Mouse (Mus musculus): ENCODE measurements at regions not wholly inside any gene's neighbourhood (a gene's known extent, or its start where the extent isn't known, plus 50 kb on each side); places are given as distances from the start of the nearest gene placed in this dataset.

GRCm38 (mm10) chr1:56179206-56179985 is 457.8 kb downstream of the Hsfy2 start:
- Histone ChIP-seq H3K36me3 (ENCODE audit: insufficient read depth, low read length) (no peaks in the 10 kb centered on the region), H3K4me3 (replicated peaks; ENCODE audit: low read length) (no peak overlapping the region), H3K9me3 (ENCODE audit: low read length) (peaks cover 6% of the 10 kb centered on the region; the same call in 1 of the 2 replicates), H3K4me1 (replicated peaks; ENCODE audit: low read depth, low read length) (no peaks in the 10 kb centered on the region), H3K27me3 (ENCODE audit: insufficient read depth, low read length) (no peaks in the 10 kb centered on the region)
- no peak for TF ChIP-seq CTCF (conservative IDR thresholded peaks at IDR 0.05; ENCODE audit: low read length)
- no peak for TF ChIP-seq POU5F1 (IDR thresholded peaks at IDR 0.05; ENCODE audit: borderline replicate concordance, low read length)
- no peak for TF ChIP-seq NANOG (IDR thresholded peaks at IDR 0.05; ENCODE audit: borderline replicate concordance, low read length)

- H3K4me3 ChIP-seq (replicated peaks; ENCODE audit: low read length), result no peak overlapping the region
- TF ChIP-seq NANOG (IDR thresholded peaks at IDR 0.05; ENCODE audit: borderline replicate concordance, low read length) (no peak), POU5F1 (IDR thresholded peaks at IDR 0.05; ENCODE audit: borderline replicate concordance, low read length) (no peak), CTCF (conservative IDR thresholded peaks at IDR 0.05; ENCODE audit: low read length) (no peak)
Measured at GRCm38 (mm10) chr1:56171157-56171556, 466.1 kb downstream of the Hsfy2 start.

GRCm38 (mm10) chr1:56168712-56169111 is 468.5 kb downstream of the Hsfy2 start:
- no peak for TF ChIP-seq POU5F1 (IDR thresholded peaks at IDR 0.05; ENCODE audit: borderline replicate concordance, low read length)
- H3K27me3 ChIP-seq (ENCODE audit: insufficient read depth, low read length), result no peaks in the 10 kb centered on the region
- no peaks in the 10 kb centered on the region for H3K9me3 ChIP-seq (ENCODE audit: low read length)
- H3K4me3 ChIP-seq (replicated peaks; ENCODE audit: low read length), result no peak overlapping the region
- no peaks in the 10 kb centered on the region for H3K36me3 ChIP-seq (ENCODE audit: insufficient read depth, low read length)
- no peaks in the 10 kb centered on the region for H3K4me1 ChIP-seq (replicated peaks; ENCODE audit: low read depth, low read length)

More at GRCm38 (mm10) chr1:56171157-56171556, 466.1 kb downstream of the Hsfy2 start:
- Histone ChIP-seq H3K27me3 (ENCODE audit: insufficient read depth, low read length) (no peaks in the 10 kb centered on the region), H3K36me3 (ENCODE audit: insufficient read depth, low read length) (no peaks in the 10 kb centered on the region), H3K4me1 (replicated peaks; ENCODE audit: low read depth, low read length) (no peaks in the 10 kb centered on the region), H3K9me3 (ENCODE audit: low read length) (peaks cover 6% of the 10 kb centered on the region; the same call in 1 of the 2 replicates)

- Histone ChIP-seq H3K4me3 (replicated peaks; ENCODE audit: low read length) (no peak overlapping the region), H3K4me1 (replicated peaks; ENCODE audit: low read depth, low read length) (no peaks in the 10 kb centered on the region), H3K36me3 (ENCODE audit: insufficient read depth, low read length) (no peaks in the 10 kb centered on the region), H3K27me3 (ENCODE audit: insufficient read depth, low read length) (no peaks in the 10 kb centered on the region), H3K9me3 (ENCODE audit: low read length) (no peaks in the 10 kb centered on the region)
- TF ChIP-seq POU5F1 (IDR thresholded peaks at IDR 0.05; ENCODE audit: borderline replicate concordance, low read length) (no peak), CTCF (conservative IDR thresholded peaks at IDR 0.05; ENCODE audit: low read length) (no peak), NANOG (IDR thresholded peaks at IDR 0.05; ENCODE audit: borderline replicate concordance, low read length) (no peak)
Measured at GRCm38 (mm10) chr1:56168063-56168462, 469.2 kb downstream of the Hsfy2 start.

- Histone ChIP-seq H3K9me3 (ENCODE audit: low read length) (no peaks in the 10 kb centered on the region), H3K27me3 (ENCODE audit: insufficient read depth, low read length) (no peaks in the 10 kb centered on the region), H3K4me3 (replicated peaks; ENCODE audit: low read length) (no peak overlapping the region), H3K36me3 (ENCODE audit: insufficient read depth, low read length) (no peaks in the 10 kb centered on the region), H3K4me1 (replicated peaks; ENCODE audit: low read depth, low read length) (no peaks in the 10 kb centered on the region)
- no peak for TF ChIP-seq POU5F1 (IDR thresholded peaks at IDR 0.05; ENCODE audit: borderline replicate concordance, low read length)
- no peak for TF ChIP-seq NANOG (IDR thresholded peaks at IDR 0.05; ENCODE audit: borderline replicate concordance, low read length)
- no peak for TF ChIP-seq CTCF (conservative IDR thresholded peaks at IDR 0.05; ENCODE audit: low read length)
Measured at GRCm38 (mm10) chr1:56165228-56165627, 472.0 kb downstream of the Hsfy2 start.

GRCm38 (mm10) chr1:56164366-56164765 is 472.9 kb downstream of the Hsfy2 start:
- TF ChIP-seq CTCF (conservative IDR thresholded peaks at IDR 0.05; ENCODE audit: low read length) (no peak), POU5F1 (IDR thresholded peaks at IDR 0.05; ENCODE audit: borderline replicate concordance, low read length) (no peak), NANOG (IDR thresholded peaks at IDR 0.05; ENCODE audit: borderline replicate concordance, low read length) (no peak)
- H3K4me3 ChIP-seq (replicated peaks; ENCODE audit: low read length), result no peak overlapping the region

GRCm38 (mm10) chr1:56130951-56131350 is 506.3 kb downstream of the Hsfy2 start:
- TF ChIP-seq POU5F1 (IDR thresholded peaks at IDR 0.05; ENCODE audit: borderline replicate concordance, low read length) (no peak), CTCF (conservative IDR thresholded peaks at IDR 0.05; ENCODE audit: low read length) (no peak)
- H3K4me3 ChIP-seq (replicated peaks; ENCODE audit: low read length), result no peak overlapping the region

More at GRCm38 (mm10) chr1:56164366-56164765, 472.9 kb downstream of the Hsfy2 start:
- Histone ChIP-seq H3K27me3 (ENCODE audit: insufficient read depth, low read length) (no peaks in the 10 kb centered on the region), H3K4me1 (replicated peaks; ENCODE audit: low read depth, low read length) (no peaks in the 10 kb centered on the region), H3K36me3 (ENCODE audit: insufficient read depth, low read length) (no peaks in the 10 kb centered on the region), H3K9me3 (ENCODE audit: low read length) (no peaks in the 10 kb centered on the region)

GRCm38 (mm10) chr1:56089254-56089834 is 547.9 kb downstream of the Hsfy2 start:
- Histone ChIP-seq H3K9me3 (ENCODE audit: low read length) (no peaks in the 10 kb centered on the region), H3K4me3 (replicated peaks; ENCODE audit: low read length) (no peak overlapping the region), H3K36me3 (ENCODE audit: insufficient read depth, low read length) (no peaks in the 10 kb centered on the region), H3K27me3 (ENCODE audit: insufficient read depth, low read length) (no peaks in the 10 kb centered on the region), H3K4me1 (replicated peaks; ENCODE audit: low read depth, low read length) (no peaks in the 10 kb centered on the region)
- TF ChIP-seq CTCF (conservative IDR thresholded peaks at IDR 0.05; ENCODE audit: low read length), result no peak
- TF ChIP-seq NANOG (IDR thresholded peaks at IDR 0.05; ENCODE audit: borderline replicate concordance, low read length), result no peak

More at GRCm38 (mm10) chr1:56130951-56131350, 506.3 kb downstream of the Hsfy2 start:
- Histone ChIP-seq H3K36me3 (ENCODE audit: insufficient read depth, low read length) (no peaks in the 10 kb centered on the region), H3K27me3 (ENCODE audit: insufficient read depth, low read length) (no peaks in the 10 kb centered on the region), H3K4me1 (replicated peaks; ENCODE audit: low read depth, low read length) (no peaks in the 10 kb centered on the region), H3K9me3 (ENCODE audit: low read length) (no peaks in the 10 kb centered on the region)
